In genomic region chr12:83405374-83406125, GRCm38 (mm10) we compare ENCODE assay signal across 21 mouse cellular contexts.
DNase-seq lines count a peak whose midpoint lies in the region; ATAC-seq and TF ChIP-seq lines count a peak whose summit lies in the region.
"Had no signal": no experiment of that assay in that cellular context is flagged by ENCODE, and none has a peak within 500 bp of the region (broad histone marks: within the 10 kb centered on the region; RNA-seq: fewer than 3 reads in every experiment).

No protein-coding gene starts in this region.

- no peak for DNase-seq in heart, embryonic 10.5 days (ENCODE audit: low spot score)
- DNase-seq in heart, adult 11 months = no peak
- DNase-seq in gastrocnemius, postnatal 14 days = no peak
- DNase-seq in thymus, adult 2 months = no peak
- DNase-seq: cerebellum, adult 18-20 months; embryo, embryonic 11 days; gastrocnemius, postnatal 36 days; heart, postnatal 10 days; lung, adult 18-20 months; lung, postnatal 14 days; right cerebral cortex, postnatal 14 days; thymus, postnatal 14 days had no signal

- intact Hi-C loops in gastrocnemius, postnatal 14 days (cut with DNase I; ENCODE audit: low total_unique reads) = no loop called here

- peak overlapping the region; percentile 42; the same call in 1 of the 2 replicates for H3K27ac ChIP-seq in heart, embryonic 10.5 days
- H3K27ac ChIP-seq in small intestine, adult 2 months (ENCODE audit: insufficient read depth, low read depth, low read length) = peak overlapping the region; percentile 22; the same call in 1 of the 2 replicates
- H3K27ac ChIP-seq in thymus, adult 2 months (ENCODE audit: control insufficient read depth, insufficient read depth, low read length) = no peak overlapping the region
- H3K27ac ChIP-seq: hindbrain, embryonic 13.5 days; midbrain, embryonic 15.5 days; stomach, embryonic 15.5 days had no signal

- peaks cover 69% of the 10 kb centered on the region for H3K4me1 ChIP-seq in heart, embryonic 10.5 days
- peaks cover 3% of the 10 kb centered on the region; the same call in 1 of the 2 replicates for H3K4me1 ChIP-seq in megakaryocyte, embryonic 14.5 days
- H3K4me1 ChIP-seq in small intestine, adult 2 months (ENCODE audit: control insufficient read depth, insufficient read depth, insufficient read length, low read length) = peaks cover 26% of the 10 kb centered on the region
- H3K4me1 ChIP-seq in thymus, adult 2 months (replicated peaks; ENCODE audit: control insufficient read depth, insufficient read depth, low read length) = no peaks in the 10 kb centered on the region
- H3K4me1 ChIP-seq: midbrain, embryonic 15.5 days; stomach, embryonic 15.5 days had no signal

- TF ChIP-seq POLR2A in small intestine, adult 2 months (IDR thresholded peaks at IDR 0.05; ENCODE audit: low read depth, low read length) = no peak
- no peak for TF ChIP-seq POLR2A in thymus, adult 2 months (IDR thresholded peaks at IDR 0.05; ENCODE audit: control insufficient read depth, extremely low read depth, insufficient read depth, low read length, poor library complexity)

- ATAC-seq in megakaryocyte, adult 5-6 weeks (ENCODE audit: poor library complexity, severe bottlenecking) = no peak
- ATAC-seq: forebrain, embryonic 16.5 days; inflammation-experienced regulatory T-cells, adult 6 months; midbrain, embryonic 15.5 days had no signal

- no peaks in the 10 kb centered on the region for H3K27me3 ChIP-seq in heart, embryonic 10.5 days (ENCODE audit: insufficient read depth, poor library complexity, severe bottlenecking)
- H3K27me3 ChIP-seq in megakaryocyte, embryonic 14.5 days (replicated peaks) = peaks cover 3% of the 10 kb centered on the region
- H3K27me3 ChIP-seq in small intestine, adult 2 months (ENCODE audit: control insufficient read depth, insufficient read depth, low read length) = no peaks in the 10 kb centered on the region
- H3K27me3 ChIP-seq in thymus, adult 2 months (ENCODE audit: control insufficient read depth, insufficient read depth, low read length) = no peaks in the 10 kb centered on the region
- H3K27me3 ChIP-seq: hindbrain, embryonic 13.5 days; midbrain, embryonic 15.5 days; stomach, embryonic 15.5 days had no signal

- WGBS in heart, embryonic 10.5 days = 93% methylated on average over 12 of the region's 12 CpGs
- 56% methylated on average over 12 of the region's 12 CpGs for WGBS in small intestine, adult 2 months
- 96% methylated on average over 12 of the region's 12 CpGs for WGBS in thymus, adult 2 months

- H3K36me3 ChIP-seq in heart, embryonic 10.5 days = no peaks in the 10 kb centered on the region
- no peaks in the 10 kb centered on the region for H3K36me3 ChIP-seq in megakaryocyte, embryonic 14.5 days (replicated peaks; ENCODE audit: low read length)
- H3K36me3 ChIP-seq in small intestine, adult 2 months (ENCODE audit: control insufficient read depth, insufficient read depth, low read length) = no peaks in the 10 kb centered on the region
- no peaks in the 10 kb centered on the region for H3K36me3 ChIP-seq in thymus, adult 2 months (ENCODE audit: control insufficient read depth, insufficient read depth, low read length)
- H3K36me3 ChIP-seq: hindbrain, embryonic 13.5 days; midbrain, embryonic 15.5 days; stomach, embryonic 15.5 days had no signal

- TF ChIP-seq CTCF in small intestine, adult 2 months (IDR thresholded peaks at IDR 0.05; ENCODE audit: extremely low read depth, insufficient read length, insufficient replicate concordance, low read depth, low read length) = no peak
- no peak for TF ChIP-seq CTCF in thymus, adult 2 months (IDR thresholded peaks at IDR 0.05; ENCODE audit: borderline replicate concordance, control insufficient read depth, extremely low read depth, insufficient read depth, low read length, poor library complexity)

- no peaks in the 10 kb centered on the region for H3K9me3 ChIP-seq in heart, embryonic 10.5 days
- peaks cover 8% of the 10 kb centered on the region; the same call in 1 of the 2 replicates for H3K9me3 ChIP-seq in megakaryocyte, embryonic 14.5 days
- H3K9me3 ChIP-seq: hindbrain, embryonic 13.5 days; midbrain, embryonic 15.5 days; stomach, embryonic 15.5 days had no signal

- H3K4me3 ChIP-seq in heart, embryonic 10.5 days = no peak overlapping the region
- peak overlapping the region; percentile 11 for H3K4me3 ChIP-seq in megakaryocyte, embryonic 14.5 days (replicated peaks)
- H3K4me3 ChIP-seq in small intestine, adult 2 months (ENCODE audit: low read depth, low read length) = no peak overlapping the region
- no peak overlapping the region for H3K4me3 ChIP-seq in thymus, adult 2 months (ENCODE audit: control insufficient read depth, insufficient read depth, low read length)
- H3K4me3 ChIP-seq: hindbrain, embryonic 13.5 days; midbrain, embryonic 15.5 days; myocyte; stomach, embryonic 15.5 days had no signal
